Mouse (Mus musculus) MEL (cell line): ENCODE results near the gene Olfr9.

ENCODE experiments used
- BHLHE40 ChIP-seq: IDR thresholded peaks from 2 replicates; pipeline ENCODE4 v1.6.1; 2012; ENCODE audit warnings: low read depth, mild to moderate bottlenecking, inconsistent platforms, low read length, improper control_type of control experiment, borderline replicate concordance
- CHD2 ChIP-seq: IDR thresholded peaks from 2 replicates; pipeline ENCODE4 v1.6.1; 2011; ENCODE audit warnings: low read length, improper control_type of control experiment
- CTCF ChIP-seq, 3 experiments: IDR thresholded peaks in 2 of 3; conservative IDR thresholded peaks in 1 of 3; 2 replicates each; pipeline ENCODE4 v1.5.1; 2011 to 2012; ENCODE audit warnings: low read length in 3 of 3, low read depth in 2 of 3, mild to moderate bottlenecking in 2 of 3, improper control_type of control experiment in 1 of 3, inconsistent platforms in 1 of 3, mixed read lengths in 1 of 3, moderate library complexity in 1 of 3; ENCODE audit not compliant: control insufficient read depth in 1 of 3, insufficient read depth in 1 of 3, poor library complexity in 1 of 3, severe bottlenecking in 1 of 3
- EP300 ChIP-seq, 2 experiments: IDR thresholded peaks; 2 replicates each; pipeline ENCODE4 v1.6.1; 2011; ENCODE audit warnings: improper control_type of control experiment in 2 of 2, low read length in 2 of 2, low read depth in 1 of 2, mild to moderate bottlenecking in 1 of 2
- GATA1 ChIP-seq: IDR thresholded peaks from 2 replicates; pipeline ENCODE4 v1.6.1; 2011; ENCODE audit warnings: low read depth, low read length, improper control_type of control experiment
- HCFC1 ChIP-seq: IDR thresholded peaks from 2 replicates; pipeline ENCODE4 v1.6.1; 2012; ENCODE audit warnings: low read depth, mild to moderate bottlenecking, inconsistent platforms, low read length, improper control_type of control experiment, moderate library complexity
- MAX ChIP-seq: IDR thresholded peaks from 2 replicates; pipeline ENCODE4 v1.6.1; 2011; ENCODE audit warnings: low read length, improper control_type of control experiment
- MYB ChIP-seq: IDR thresholded peaks from 2 replicates; pipeline ENCODE4 v1.6.1; 2011; ENCODE audit warnings: mild to moderate bottlenecking, low read depth, low read length, improper control_type of control experiment
- NELFE ChIP-seq: IDR thresholded peaks from 2 replicates; pipeline ENCODE4 v1.6.1; 2011; ENCODE audit warnings: low read depth, low read length, improper control_type of control experiment
- TCF12 ChIP-seq: IDR thresholded peaks from 2 replicates; pipeline ENCODE4 v1.6.1; 2014; ENCODE audit warnings: low read depth, mild to moderate bottlenecking, inconsistent platforms, low read length, improper control_type of control experiment, moderate library complexity
- USF1 ChIP-seq: IDR thresholded peaks from 2 replicates; pipeline ENCODE4 v1.6.1; 2014; ENCODE audit warnings: low read depth, mild to moderate bottlenecking, inconsistent platforms, low read length, improper control_type of control experiment, moderate library complexity
- ZC3H11A ChIP-seq: IDR thresholded peaks from 2 replicates; pipeline ENCODE4 v1.6.1; 2012; ENCODE audit warnings: low read depth, mild to moderate bottlenecking, inconsistent platforms, low read length, improper control_type of control experiment

DNA sequence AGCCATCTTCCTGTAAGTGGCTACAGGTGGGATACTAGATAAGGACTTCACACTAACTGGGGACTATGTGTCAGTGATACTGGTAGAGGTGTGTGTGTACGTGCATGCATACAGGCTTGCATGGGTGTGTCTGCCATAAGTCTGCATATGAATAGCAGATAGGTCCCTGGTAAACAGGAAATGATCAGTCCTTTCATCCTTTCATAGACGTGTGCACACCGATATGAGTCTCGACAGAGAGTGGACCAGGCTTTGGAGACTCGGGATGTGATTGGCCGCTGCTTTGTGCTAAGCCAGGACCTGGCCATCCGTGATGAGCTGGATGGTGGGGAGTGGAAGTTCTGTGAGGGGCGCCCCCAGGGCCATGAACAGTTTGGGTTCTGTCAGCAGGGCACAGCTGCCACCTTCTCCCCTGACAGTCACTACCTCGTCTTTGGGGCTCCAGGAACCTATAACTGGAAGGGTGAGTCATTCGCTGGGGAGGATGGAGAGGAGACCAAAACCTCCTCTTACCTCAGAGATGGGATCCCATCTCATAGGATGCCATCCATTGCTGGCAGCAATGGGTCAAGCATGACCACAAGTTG lies 48.7 kb upstream of the Olfr9 start:
- TF ChIP-seq ZC3H11A (no peak), CHD2 (no peak), NELFE (no peak), BHLHE40 (no peak), EP300 (IDR thresholded peaks at IDR 0.05; ENCODE audit: low read depth in 1 of 2, low read length in 2 of 2) (no peak), GATA1 (no peak), MAX (no peak), TCF12 (no peak), CTCF (IDR thresholded peaks at IDR 0.05 in 2 of 3, conservative IDR thresholded peaks at IDR 0.05 in 1 of 3; ENCODE audit: control insufficient read depth in 1 of 3, insufficient read depth in 1 of 3, low read depth in 2 of 3, low read length in 3 of 3, poor library complexity in 1 of 3, severe bottlenecking in 1 of 3) (no peak), USF1 (no peak), HCFC1 (no peak), MYB (no peak)
